Mouse (Mus musculus) heart, embryonic 16.5 days (tissue): ENCODE measurements around the gene Zfp160. TPM values are rescaled to one million over a fixed set of nuclear protein-coding genes. Genes with fewer than 3 reads are reported as not detected.
"Not testable (repeated sequence)": the region's sequence is repeated elsewhere in the genome, so short reads cannot be mapped to it uniquely, and the experiment has no call there.

Experiments used
- ATAC-seq: fragments of 200-750 bp; cut with Nextera tagmentation; replicated peaks from 2 replicates; pipeline ENCODE4 v1.8.0; 2017; ENCODE audit warnings: moderate number of reproducible peaks; ENCODE audit not compliant: insufficient read depth, low FRiP score; ENCODE audit errors: extremely low read depth
- H3K27ac ChIP-seq: fragments of 300-500 bp; sonication (generic); 2 replicates; pipeline ENCODE4 v1.5.1; 2014; ENCODE audit warnings: mild to moderate bottlenecking, low read length, control low read depth, moderate library complexity
- H3K27me3 ChIP-seq: fragments of 300-500 bp; sonication (generic); 2 replicates; pipeline ENCODE4 v1.6.1; 2014; ENCODE audit warnings: low read length, mixed read lengths; ENCODE audit not compliant: control insufficient read depth, insufficient read depth
- H3K36me3 ChIP-seq: fragments of 300-500 bp; sonication (generic); 2 replicates; pipeline ENCODE4 v1.6.1; 2014; ENCODE audit not compliant: control insufficient read depth, insufficient read depth
- H3K4me1 ChIP-seq: fragments of 300-500 bp; sonication (generic); 2 replicates; pipeline ENCODE4 v1.6.1; 2014; ENCODE audit warnings: low read length, mixed read lengths; ENCODE audit not compliant: control insufficient read depth, insufficient read depth
- H3K4me2 ChIP-seq: fragments of 300-500 bp; sonication (generic); 2 replicates; pipeline ENCODE4 v1.6.1; 2014; ENCODE audit warnings: low read depth, mild to moderate bottlenecking, control low read depth, low read length
- H3K4me3 ChIP-seq: fragments of 300-500 bp; sonication (generic); 2 replicates; pipeline ENCODE4 v1.5.1; 2014; ENCODE audit warnings: mild to moderate bottlenecking, control low read depth, low read length
- H3K9ac ChIP-seq: fragments of 300-500 bp; sonication (generic); 2 replicates; pipeline ENCODE4 v1.6.1; 2014; ENCODE audit warnings: low read length, control low read depth
- H3K9me3 ChIP-seq: fragments of 300-500 bp; sonication (generic); replicated peaks from 2 replicates; pipeline ENCODE4 v1.6.1; 2016; ENCODE audit warnings: low read length; ENCODE audit not compliant: control insufficient read depth
- WGBS: fragments of 180-500 bp; shearing (Covaris S2); extraction: QIAGEN DNeasy Blood & Tissue Kit; methylation state at CpG from one replicate; pipeline ENCODE4 v1.1.7; 2014; 5-methylcytosine and 5-hydroxymethylcytosine counted together
- polyA plus RNA-seq: library from polyadenylated mRNA; unstranded; fragments of >200 nt; fragmentation: Nextera tagmentation; extraction: Ambion mirVana; gene quantifications from 2 replicates; pipeline ENCODE4 v1.2.1, GENCODE M21; 2015

Gene Zfp160
- polyA plus RNA-seq, 1 experiment from 2014 or later, result 9.3 TPM

DNA sequence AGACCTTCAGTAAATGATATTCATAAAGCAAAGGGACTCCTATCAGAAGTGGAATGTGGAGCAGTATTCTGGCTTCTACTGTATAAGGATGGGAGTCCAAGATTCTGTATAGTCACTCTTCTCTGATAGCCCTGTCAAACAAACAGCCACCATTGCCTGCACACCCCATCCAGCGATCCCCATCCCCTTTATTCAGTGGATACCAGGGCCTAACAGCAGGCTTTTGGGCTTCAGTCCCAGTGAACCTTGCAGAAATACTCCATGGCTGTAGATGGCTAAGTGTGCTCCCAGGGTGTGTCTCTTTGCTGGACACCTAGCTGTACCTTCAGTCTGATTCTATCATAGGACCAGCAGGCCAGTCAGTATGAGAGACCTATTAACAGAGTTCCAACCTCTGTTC lies 42.2 kb downstream of the Zfp160 start:
- 82% methylated on average over 1 of the region's 1 CpGs for WGBS
- no peak overlapping the region for H3K4me2 ChIP-seq
- ATAC-seq, result no peak
- no peaks in the 10 kb centered on the region for H3K36me3 ChIP-seq
- H3K9ac ChIP-seq, result no peak overlapping the region
- no peaks in the 10 kb centered on the region for H3K9me3 ChIP-seq
- no peak overlapping the region for H3K4me3 ChIP-seq
- no peaks in the 10 kb centered on the region for H3K27me3 ChIP-seq
- peaks cover 12% of the 10 kb centered on the region for H3K4me1 ChIP-seq
- H3K27ac ChIP-seq, result peak overlapping the region; percentile 71

DNA sequence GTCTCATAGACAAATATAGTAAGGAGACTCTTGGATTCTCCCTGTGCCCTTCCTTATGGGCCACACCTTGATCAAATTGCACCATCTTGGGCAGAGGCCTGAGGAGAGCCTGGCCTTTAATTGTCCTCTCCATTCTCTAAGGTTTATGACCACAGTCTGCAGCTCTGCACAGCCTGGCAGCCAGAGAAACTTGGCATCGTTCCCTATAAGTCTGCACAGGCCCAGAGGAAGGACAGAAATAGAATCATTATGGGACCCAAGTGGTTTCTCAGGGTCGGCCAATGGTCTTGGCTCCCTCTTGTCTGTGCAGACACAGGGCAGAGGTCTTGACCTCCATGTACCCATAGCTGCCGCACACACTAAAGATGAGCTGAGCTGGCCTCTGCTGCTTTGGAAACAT lies 42.6 kb downstream of the Zfp160 start:
- not testable (repeated sequence) for H3K9ac ChIP-seq, H3K9me3 ChIP-seq, H3K27me3 ChIP-seq, H3K4me2 ChIP-seq, H3K36me3 ChIP-seq, H3K4me3 ChIP-seq
- H3K27ac ChIP-seq, result peak overlapping the region; percentile 71
- H3K4me1 ChIP-seq, result peaks cover 12% of the 10 kb centered on the region
- peak; percentile 93 for ATAC-seq
- WGBS, result no CpG with 5 or more reads among the region's 3 CpGs

GRCm38 (mm10) chr17:21051919-21052318 lies 43.2 kb downstream of the Zfp160 start:
- Histone ChIP-seq H3K27ac (peak overlapping the region; percentile 53; the same call in 1 of the 2 replicates), H3K4me1 (peaks cover 12% of the 10 kb centered on the region)
- not testable (repeated sequence) for H3K27me3 ChIP-seq, H3K4me2 ChIP-seq, H3K36me3 ChIP-seq, H3K9me3 ChIP-seq, H3K9ac ChIP-seq, H3K4me3 ChIP-seq
- WGBS, result 38% methylated on average over 3 of the region's 3 CpGs
- peak; percentile 80 for ATAC-seq

DNA sequence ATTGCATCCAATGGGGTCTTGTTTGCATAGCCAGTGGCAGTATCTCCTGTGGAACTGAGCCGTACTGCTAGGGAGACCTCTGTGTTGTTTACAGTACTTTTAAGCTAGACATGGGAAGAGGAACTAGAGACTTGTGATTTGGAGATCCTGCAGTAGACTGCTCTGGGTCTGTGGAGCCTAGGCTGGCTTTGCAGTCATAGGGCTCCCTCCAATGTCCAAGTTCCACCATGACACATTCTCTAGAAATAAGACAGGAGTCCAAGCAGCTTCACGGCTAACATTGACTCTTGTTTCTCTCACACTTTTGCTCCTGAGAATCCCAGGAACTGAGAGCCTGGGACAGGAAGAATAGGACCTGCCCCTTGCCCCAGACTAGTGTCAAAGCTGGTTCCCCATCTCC lies 44.6 kb downstream of the Zfp160 start:
- Histone ChIP-seq H3K4me2 (no peak overlapping the region), H3K36me3 (no peaks in the 10 kb centered on the region), H3K27ac (no peak overlapping the region), H3K9ac (no peak overlapping the region), H3K27me3 (no peaks in the 10 kb centered on the region), H3K4me1 (peaks cover 12% of the 10 kb centered on the region), H3K4me3 (no peak overlapping the region), H3K9me3 (no peaks in the 10 kb centered on the region)
- ATAC-seq, result no peak
- 81% methylated on average over 2 of the region's 2 CpGs for WGBS

GRCm38 (mm10) chr17:21055111-21055510 lies 46.4 kb downstream of the Zfp160 start:
- not testable (repeated sequence) for H3K9me3 ChIP-seq, H3K9ac ChIP-seq, H3K4me3 ChIP-seq, H3K4me2 ChIP-seq, H3K27me3 ChIP-seq, ATAC-seq, H3K27ac ChIP-seq, H3K36me3 ChIP-seq
- WGBS, result 76% methylated on average over 1 of the region's 1 CpGs
- peaks cover 12% of the 10 kb centered on the region for H3K4me1 ChIP-seq

- Histone ChIP-seq H3K4me3 (no peak overlapping the region), H3K27ac (no peak overlapping the region), H3K9me3 (no peaks in the 10 kb centered on the region), H3K36me3 (no peaks in the 10 kb centered on the region), H3K4me2 (no peak overlapping the region), H3K27me3 (no peaks in the 10 kb centered on the region), H3K4me1 (0 out of 2 replicates have a peak, but pooled peaks cover 4% of the 10 kb centered on the region), H3K9ac (no peak overlapping the region)
- no peak for ATAC-seq
- WGBS, result 32% methylated on average over 1 of the region's 1 CpGs
These were observed 56.8 kb downstream of the Zfp160 start for GRCm38 (mm10) chr17:21065501-21065900.

DNA sequence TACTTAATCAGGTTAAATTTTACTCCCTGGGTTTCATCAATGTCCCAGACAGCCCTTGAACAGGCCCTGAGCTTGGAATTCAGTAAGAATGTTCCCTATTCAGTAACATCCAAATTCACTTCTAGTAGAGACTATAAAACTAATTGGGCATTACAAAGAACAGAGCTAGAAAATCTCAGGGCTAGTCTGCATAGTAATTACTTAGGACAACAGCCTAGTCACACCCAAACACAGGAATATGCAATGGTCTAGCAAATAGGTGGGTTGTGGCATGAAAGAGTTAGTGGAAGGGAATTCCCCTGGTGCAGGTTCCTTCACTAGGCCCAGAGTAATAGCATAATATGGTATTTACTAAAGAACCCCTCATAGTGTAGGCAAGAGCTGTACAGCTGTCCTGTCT lies 58.3 kb downstream of the Zfp160 start:
- no peak overlapping the region for H3K27ac ChIP-seq
- no peak overlapping the region for H3K9ac ChIP-seq

DNA sequence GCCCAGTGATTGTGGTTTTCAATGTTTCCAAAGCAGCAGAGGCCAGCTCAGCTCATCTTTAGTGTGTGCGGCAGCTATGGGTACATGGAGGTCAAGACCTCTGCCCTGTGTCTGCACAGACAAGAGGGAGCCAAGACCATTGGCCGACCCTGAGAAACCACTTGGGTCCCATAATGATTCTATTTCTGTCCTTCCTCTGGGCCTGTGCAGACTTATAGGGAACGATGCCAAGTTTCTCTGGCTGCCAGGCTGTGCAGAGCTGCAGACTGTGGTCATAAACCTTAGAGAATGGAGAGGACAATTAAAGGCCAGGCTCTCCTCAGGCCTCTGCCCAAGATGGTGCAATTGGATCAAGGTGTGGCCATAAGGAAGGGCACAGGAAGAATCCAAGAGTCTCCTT lies 60.7 kb downstream of the Zfp160 start:
- H3K4me3 ChIP-seq, H3K9ac ChIP-seq, H3K27me3 ChIP-seq, H3K36me3 ChIP-seq, H3K9me3 ChIP-seq, H3K4me1 ChIP-seq, H3K4me2 ChIP-seq, H3K27ac ChIP-seq: not testable (repeated sequence)
- ATAC-seq, result peak; percentile 92
- WGBS, result no CpG with 5 or more reads among the region's 3 CpGs

More for the DNA sequence above, 58.3 kb downstream of the Zfp160 start:
- H3K9me3 ChIP-seq, result no peaks in the 10 kb centered on the region
- no peaks in the 10 kb centered on the region for H3K27me3 ChIP-seq
- 0 out of 2 replicates have a peak, but pooled peaks cover 4% of the 10 kb centered on the region for H3K4me1 ChIP-seq
- H3K4me3 ChIP-seq, result no peak overlapping the region
- no peak for ATAC-seq
- H3K36me3 ChIP-seq, result no peaks in the 10 kb centered on the region
- no peak overlapping the region for H3K4me2 ChIP-seq

- not testable (repeated sequence) for H3K4me3 ChIP-seq, H3K9ac ChIP-seq
These were observed 62.3 kb downstream of the Zfp160 start for GRCm38 (mm10) chr17:21070971-21071370.

More at GRCm38 (mm10) chr17:21070971-21071370, 62.3 kb downstream of the Zfp160 start:
- not testable (repeated sequence) for H3K27me3 ChIP-seq, H3K4me1 ChIP-seq, H3K9me3 ChIP-seq, H3K27ac ChIP-seq, H3K4me2 ChIP-seq, H3K36me3 ChIP-seq, ATAC-seq
- 70% methylated on average over 2 of the region's 2 CpGs for WGBS
